Mouse (Mus musculus) lung, postnatal 4 days (tissue): ENCODE results near the gene Atad2b.
"Not testable (repeated sequence)": the region's sequence is repeated elsewhere in the genome, so short reads cannot be mapped to it uniquely, and the experiment has no call there.

Experiments used
- DNase-seq, 2 experiments: peaks; one replicate each; pipeline ENCODE4 v3.0.0; 2021

Atad2b gene

DNA sequence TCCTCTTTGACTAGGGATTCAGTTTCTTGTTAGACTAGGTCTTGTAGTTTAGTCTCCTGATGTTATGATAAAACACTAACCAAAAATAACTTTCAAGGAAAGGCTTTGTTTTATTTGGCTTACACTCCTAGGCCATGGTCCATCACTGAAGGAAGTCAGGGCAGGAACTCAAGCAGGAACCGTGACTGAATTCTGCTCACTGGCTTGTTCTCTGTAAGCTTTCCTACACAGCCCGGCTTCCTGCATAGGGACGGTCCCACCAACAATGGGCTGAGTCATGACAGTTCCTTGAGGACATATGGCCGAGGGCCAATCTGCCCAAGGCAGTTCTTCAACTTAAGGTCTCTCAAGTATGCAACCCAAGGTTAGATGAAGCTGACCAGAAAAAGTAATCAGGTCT is 5.4 kb upstream of the Atad2b start:
- peak in 1 of 2 experiments; percentile 20 for DNase-seq

- no peak for DNase-seq
Observed at GRCm38 (mm10) chr12:4914441-4914840, 2.7 kb upstream of the Atad2b start.

GRCm38 (mm10) chr12:4914944-4915343 is 2.2 kb upstream of the Atad2b start:
- no peak for DNase-seq

- peak; percentile 70 to 71 for DNase-seq
Observed at GRCm38 (mm10) chr12:4917805-4918591, 845 bp downstream of the Atad2b start.

GRCm38 (mm10) chr12:4928197-4928596 is 11.0 kb downstream of the Atad2b start:
- DNase-seq = no peak

DNA sequence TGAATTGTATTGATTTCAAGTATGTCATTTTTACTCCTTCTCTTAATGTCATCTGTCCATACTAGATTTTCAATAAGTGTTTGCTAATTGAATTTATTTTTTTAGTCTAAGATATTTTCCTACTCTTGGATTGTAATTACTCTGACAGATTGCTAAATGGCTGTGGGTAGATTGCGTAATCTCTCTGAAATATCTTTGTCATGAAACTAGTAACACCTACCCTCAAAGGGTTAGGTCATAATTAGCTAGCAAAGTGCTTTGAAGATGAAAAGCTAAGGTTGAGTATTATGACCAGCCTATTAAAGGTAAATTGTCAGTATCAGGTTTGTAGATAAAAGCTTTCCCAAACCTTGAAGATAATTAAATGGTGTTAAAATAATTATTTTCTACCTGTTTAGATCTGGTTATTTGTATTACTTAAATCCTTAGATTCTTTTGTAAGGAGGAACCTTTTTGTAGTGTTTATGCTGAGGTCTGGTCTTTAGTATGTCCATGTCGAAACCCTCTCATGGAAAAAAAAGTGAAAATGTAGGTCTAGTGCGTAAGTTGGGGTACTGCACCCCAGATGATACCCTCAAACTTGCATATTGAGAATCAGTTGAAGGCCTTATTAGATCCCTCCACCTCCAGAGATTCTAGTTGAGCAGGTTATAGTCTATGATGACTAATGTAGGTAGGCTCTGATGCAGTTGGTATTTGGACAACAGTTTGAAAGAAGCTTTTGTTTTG is 13.8 kb downstream of the Atad2b start:
- no peak for DNase-seq

GRCm38 (mm10) chr12:4952272-4952671 is 35.1 kb downstream of the Atad2b start:
- no peak for DNase-seq

DNA sequence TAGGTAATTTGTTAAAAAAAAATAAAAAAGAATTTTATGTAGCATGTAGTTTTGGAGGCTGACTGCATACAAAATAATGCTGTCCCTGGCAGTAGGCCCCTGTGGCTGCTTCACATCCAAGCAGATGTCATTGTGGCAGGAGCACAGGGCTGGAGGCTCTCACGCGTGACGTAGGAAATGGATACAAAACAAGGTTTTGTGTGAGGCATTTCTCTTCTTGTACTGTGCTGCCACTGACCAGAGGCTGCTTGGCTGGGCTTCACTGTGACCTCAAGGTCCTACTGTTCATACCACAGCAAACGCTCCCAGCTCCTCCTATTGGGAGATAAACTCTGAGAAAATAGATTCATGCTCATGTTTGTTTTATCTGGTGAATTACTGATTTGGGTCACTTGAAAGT is 36.0 kb downstream of the Atad2b start:
- DNase-seq = no peak

DNA sequence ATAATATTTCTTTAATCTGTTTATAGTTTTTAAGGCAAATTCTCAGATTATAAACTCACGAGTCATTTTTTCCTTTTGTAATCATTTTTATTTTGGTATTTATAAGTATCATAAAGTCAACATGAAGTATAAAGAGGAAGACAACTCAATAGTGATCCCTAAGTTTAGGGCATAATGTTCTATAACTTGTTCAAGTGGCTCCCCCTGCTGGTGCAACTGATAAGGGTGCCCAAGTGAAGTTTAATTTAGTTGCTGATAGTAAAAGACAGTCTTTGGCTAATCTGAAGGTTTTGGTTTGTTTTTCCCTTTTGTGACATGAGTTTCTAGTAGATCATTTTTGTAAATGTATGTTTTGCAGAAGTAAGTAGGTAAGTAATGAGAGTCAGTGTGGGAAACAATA is 55.8 kb downstream of the Atad2b start:
- DNase-seq = peak in 1 of 2 experiments; percentile 78

GRCm38 (mm10) chr12:4978324-4978723 is 61.2 kb downstream of the Atad2b start:
- DNase-seq = no peak

DNA sequence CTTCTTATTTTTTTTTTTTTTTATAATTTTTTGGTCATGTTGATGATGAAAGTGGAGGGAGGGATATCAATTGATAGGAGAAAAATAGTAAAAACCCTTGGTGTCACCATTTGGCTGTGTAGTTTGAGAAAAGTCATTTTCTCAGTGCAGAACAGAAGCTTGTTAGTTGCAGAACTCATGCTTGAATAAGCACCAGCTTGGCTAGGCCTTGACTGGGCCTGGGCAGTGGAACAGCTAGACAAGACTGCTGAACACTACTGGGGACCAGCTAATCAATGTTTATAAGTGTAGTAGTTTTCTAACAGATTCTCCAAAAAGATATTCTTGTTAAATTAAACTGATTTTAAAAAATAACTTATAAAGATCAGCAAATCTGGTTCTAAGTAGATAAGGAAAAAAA is 79.8 kb downstream of the Atad2b start:
- no peak for DNase-seq

GRCm38 (mm10) chr12:5005338-5005737 is 88.2 kb downstream of the Atad2b start:
- no peak for DNase-seq

GRCm38 (mm10) chr12:5005776-5006175 is 88.6 kb downstream of the Atad2b start:
- not testable (repeated sequence) for DNase-seq

DNA sequence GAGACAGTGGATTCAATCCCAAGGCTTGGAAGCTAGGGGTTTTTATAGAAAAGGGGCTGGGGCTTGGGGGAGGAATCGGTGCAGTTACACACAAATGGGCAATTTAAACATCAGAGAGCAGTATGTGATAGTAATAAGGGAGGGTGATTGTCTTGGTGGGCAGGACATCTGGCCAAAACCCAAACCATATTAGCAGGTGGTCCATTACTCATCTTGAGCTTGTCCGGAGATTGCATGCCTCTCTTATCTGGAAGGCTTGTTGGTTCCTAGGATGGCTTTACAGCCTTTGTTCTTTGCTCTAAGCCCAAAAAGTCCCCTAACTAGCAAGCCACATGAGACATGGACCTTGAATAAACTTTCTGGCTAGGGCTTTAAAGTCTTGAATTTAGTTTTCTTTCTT is 91.5 kb downstream of the Atad2b start:
- DNase-seq = not testable (repeated sequence)

- DNase-seq = no peak
Observed at GRCm38 (mm10) chr12:5025226-5025861, 108.2 kb downstream of the Atad2b start.

DNA sequence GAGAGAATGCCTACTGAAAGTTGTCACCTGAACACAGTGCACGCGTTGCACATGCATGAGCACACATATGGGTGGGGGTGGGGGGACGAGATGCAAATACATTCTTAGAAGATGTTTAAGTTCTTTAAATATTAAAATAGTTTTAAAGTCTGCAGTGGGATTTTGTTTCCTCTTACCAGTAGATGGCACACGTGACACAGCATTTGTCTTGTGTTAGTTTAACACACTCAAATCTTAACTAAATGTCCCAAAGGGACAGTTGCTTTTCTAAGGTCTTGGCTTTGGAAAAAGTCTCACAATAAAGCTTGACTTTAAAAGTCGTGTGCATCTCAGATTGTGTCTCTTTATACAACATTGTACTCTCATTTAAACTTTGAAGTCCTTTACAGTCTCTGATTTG is 111.9 kb downstream of the Atad2b start:
- no peak for DNase-seq

DNA sequence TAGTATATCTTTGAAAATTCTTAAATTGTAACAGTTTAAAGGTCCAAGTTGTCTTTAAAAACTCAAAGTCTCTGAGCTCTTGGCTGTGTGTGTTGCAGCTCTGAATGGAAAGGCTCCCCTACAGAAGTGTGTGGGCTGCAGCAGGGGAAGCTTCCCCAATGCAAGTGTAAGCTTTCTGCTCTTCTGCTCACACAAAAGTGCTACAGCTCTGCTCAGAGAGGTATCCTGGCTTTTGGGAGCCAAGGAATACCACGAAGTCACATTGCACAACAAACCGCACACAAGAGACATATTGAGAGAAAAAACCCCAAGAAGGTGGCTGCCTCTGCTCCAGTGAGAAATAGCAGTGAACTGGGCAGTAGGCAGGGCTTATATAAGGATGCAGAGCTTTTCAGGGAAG is 120.9 kb downstream of the Atad2b start:
- no peak for DNase-seq

- no peak for DNase-seq
Observed at GRCm38 (mm10) chr12:5044141-5044540, 127.0 kb downstream of the Atad2b start.

- DNase-seq = no peak
Observed at GRCm38 (mm10) chr12:5048104-5048503, 131.0 kb downstream of the Atad2b start.

- DNase-seq = no peak
Observed at GRCm38 (mm10) chr12:5067590-5067989, 150.4 kb downstream of the Atad2b start.

- no peak for DNase-seq
Observed at GRCm38 (mm10) chr12:5070131-5070530, 153.0 kb downstream of the Atad2b start.

DNA sequence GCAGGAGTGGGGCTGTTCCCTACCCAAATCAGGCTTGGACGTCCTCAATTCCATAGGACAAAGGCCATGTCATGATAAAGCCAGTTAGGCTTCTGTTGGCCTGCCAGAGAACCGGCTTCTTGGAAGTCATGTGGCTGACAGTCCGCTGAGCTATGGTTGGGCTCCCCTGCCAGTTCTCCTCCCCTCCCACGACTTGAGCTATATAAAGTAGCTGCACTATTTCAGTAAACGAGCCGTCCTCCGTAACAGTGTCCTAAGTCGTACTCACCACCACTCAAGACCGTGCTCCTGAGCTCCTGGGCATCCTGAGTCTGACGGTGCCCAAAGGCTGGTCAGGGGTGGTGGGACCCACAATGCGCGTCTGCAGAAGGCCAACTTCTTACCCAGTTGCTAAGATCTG is 156.0 kb downstream of the Atad2b start:
- no peak for DNase-seq

- DNase-seq = no peak
Observed at GRCm38 (mm10) chr12:5081480-5081879, 164.3 kb downstream of the Atad2b start.

- DNase-seq = no peak
Observed at GRCm38 (mm10) chr12:5084714-5085113, 167.6 kb downstream of the Atad2b start.
